Mouse (Mus musculus) cerebellum, postnatal 10 days (tissue): ENCODE measurements around the gene Dpep3.

Experiments used
- DNase-seq, 2 experiments: peaks; one replicate each; pipeline ENCODE4 v3.0.0; 2021; ENCODE audit warnings: mixed read lengths in 2 of 2

Gene Dpep3

DNA sequence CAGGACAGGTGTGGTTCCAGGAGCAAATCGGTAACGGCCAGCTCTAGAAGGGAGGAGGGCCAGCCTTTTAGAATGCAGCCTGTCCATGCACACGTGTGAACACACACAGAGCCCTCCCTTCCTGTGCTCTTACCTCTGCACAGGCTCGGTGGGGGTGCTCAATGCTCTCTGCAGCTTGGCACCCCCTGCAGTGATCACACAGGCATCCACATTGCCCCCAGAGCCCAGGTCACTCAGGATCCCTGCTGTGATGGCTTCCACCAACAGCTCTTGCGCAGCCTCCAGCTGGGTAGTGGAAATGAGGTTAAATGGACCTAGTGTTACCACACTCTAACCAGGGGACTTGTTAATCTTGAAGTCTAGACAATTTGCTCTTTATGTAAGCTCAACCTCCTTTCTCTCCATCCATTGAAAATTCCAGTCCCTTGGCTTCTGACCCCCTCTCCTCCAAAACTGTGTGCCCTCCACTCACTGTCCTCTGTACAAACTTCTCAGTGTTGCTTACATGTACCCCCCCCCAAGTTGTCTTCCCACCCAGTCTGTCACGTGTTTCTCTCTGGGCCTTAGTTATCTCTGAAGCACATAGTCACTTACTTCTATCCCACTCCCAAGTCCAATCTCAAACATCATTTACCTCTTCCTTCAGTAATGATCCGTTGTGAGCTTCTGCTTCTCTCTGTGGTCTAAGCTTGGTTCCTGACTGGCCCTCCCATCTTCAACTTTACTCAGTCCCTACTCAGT is 43.2 kb downstream of the Dpep3 start:
- DNase-seq: peak; percentile 39 to 48

DNA sequence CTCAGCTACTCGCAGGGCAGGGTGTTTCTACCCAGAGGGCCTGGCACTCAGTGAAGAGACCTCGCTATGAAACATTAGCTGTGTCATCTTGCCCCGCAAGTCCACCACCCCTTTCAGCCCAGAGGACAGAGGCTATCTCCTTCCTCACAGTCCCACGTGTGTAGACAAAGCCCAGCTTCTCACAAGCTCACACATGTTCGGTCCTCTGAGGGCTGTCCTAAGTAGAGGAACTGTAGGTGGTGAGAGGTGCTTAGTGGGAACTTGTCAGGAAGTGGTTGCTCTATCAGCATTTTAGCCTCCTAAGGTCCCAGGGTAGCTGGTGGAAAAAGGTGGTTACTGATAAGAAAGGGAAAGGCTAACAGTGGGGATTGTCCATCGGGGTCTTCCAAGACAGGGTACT is 44.1 kb downstream of the Dpep3 start:
- no peak for DNase-seq

DNA sequence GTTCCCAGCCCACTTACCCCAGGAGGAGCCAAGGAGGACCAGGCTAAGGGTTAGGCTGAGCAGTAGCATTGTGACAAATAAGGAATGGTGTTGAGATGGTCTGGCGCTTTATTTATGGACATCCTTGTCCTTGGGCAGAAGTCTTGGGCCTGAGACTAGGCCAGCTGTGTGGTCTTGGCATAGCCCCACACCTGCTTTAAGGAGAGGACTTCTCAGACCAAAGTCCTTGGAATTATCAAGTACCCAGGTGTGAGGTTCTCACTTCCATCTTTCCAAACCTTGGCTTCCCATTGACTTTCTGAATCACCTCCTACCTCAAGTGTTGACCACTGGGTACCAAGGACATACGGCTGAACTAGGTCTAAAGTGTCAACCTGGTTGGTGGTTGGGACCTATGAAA is 45.5 kb downstream of the Dpep3 start, which contains the start of gene Ctrl:
Gene Ctrl, minus strand, starts transcription at position 101 of the 400 bp plus-strand sequence.
- DNase-seq: no peak

DNA sequence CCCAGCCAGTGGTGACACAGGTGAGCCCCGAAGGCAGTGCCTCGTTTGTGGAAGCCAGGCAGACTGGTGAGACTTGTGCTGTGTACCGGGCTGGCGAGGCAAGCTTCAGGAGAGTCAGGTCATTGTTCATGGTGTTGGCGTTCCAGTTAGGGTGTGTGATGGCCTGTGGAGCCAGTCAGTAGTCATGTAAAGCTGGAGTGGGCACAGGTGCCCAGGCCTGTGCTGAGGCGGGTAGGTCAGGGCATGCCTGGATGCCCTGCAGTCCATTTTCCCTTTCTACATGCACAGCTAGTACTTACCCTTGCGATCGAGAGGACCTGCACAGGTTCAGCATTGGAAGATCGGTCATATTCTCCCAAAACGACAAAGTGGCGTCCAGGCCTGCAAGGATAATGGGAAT is 46.7 kb downstream of the Dpep3 start:
- DNase-seq: no peak

DNA sequence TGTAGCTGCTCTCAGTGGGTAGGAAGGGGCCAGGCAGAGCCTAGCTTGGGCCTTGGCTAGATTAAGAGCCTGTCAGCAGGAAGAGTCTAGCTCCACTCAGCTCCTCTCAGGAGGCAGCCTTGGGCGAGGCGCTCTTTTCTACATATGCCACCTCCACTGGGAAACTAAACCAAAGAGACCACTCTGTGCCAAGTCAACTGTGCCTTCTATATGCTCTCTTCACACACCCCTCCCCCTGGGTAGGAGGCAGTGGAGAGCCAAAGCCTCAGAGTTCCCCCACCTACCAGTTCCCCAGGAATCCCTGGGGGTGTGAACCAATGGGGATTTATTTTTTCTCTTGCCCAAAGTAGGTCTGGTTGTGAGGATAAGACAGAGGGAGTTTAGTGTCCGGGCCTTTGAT is 48.0 kb downstream of the Dpep3 start:
- no peak for DNase-seq

DNA sequence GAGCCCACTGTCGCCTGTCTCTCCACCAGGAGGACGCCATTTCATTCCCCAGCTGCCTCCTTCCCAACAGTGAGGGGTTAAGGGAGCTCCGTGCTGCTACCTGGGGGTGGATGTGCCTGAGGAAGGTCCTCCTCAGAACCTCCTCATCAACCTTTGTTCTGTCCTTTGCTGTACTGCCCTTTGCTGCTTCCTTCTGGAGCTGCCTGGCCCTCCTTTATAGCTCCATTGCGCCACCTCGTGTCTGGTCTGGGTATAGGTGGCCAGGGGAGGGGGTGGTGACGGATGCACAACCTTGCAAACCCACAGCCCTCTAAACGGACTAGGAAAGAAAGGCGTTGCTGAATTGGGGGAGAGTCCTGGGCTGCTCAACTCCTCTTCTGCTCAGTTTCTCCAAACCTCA is 48.6 kb downstream of the Dpep3 start:
- DNase-seq: peak; percentile 96 to 97

DNA sequence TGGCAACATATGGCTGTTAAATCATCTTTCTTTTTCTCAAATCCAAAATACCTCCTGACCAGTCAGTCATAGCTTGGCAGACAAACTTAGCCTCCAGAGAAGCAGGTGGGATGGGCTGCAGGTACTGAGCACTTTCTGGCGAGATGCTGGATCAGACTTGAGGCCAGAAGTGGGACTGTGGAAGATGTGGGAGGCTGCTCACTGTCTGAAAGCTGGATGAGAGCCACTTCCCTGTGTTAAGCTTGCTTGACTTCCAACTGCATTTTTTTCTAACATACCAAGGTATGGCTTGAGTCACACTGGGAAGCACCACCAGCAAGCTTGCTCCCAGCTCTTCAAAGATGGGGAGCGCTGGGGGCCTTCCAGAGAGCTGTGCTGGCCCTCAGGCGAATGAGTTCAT is 54.1 kb downstream of the Dpep3 start:
- no peak for DNase-seq
